Comparison of ENCODE assay signal across 9 mouse cellular contexts in the genomic region with DNA sequence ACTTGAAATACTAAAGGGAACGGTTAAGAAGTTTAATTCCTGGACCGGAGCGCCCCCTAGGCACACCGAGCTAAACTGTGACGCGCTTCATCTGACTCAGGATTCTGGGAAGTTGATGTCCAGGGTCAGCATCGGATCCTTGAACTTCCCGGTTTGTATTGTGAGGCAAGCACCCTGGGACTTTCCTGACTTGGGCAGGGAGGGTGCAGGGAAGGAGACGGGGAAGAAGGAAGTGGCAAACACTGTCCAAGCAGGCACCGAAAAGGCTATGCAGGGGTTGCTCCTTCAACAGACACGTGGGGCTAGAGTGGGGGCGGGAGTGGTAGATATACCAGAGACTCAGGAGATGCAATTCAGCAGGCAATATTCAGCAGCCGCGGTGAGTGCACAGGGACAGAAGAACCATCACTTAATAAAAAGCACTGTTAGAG.
DNase-seq lines count a peak whose midpoint lies in the region; ATAC-seq lines count a peak whose summit lies in the region.
"Had no signal": no experiment of that assay in that cellular context is flagged by ENCODE, and none has a peak within 500 bp of the region (broad histone marks: within the 10 kb centered on the region; RNA-seq: fewer than 3 reads in every experiment).

No protein-coding gene starts in this region.

- peak overlapping the region; percentile 31; the same call in 1 of the 2 replicates for H3K4me2 ChIP-seq in hindbrain, embryonic 14.5 days (replicated peaks)

- peak; percentile 72 for DNase-seq in R1 (ENCODE audit: low read depth, low spot score)
- DNase-seq in cerebellum, postnatal 36 days = peak; percentile 29 to 35
- peak; percentile 76 to 77 for DNase-seq in frontal cortex, postnatal 25 days (ENCODE audit: low spot score in 2 of 2)
- peak; percentile 67 for DNase-seq in hindbrain, embryonic 14.5 days (ENCODE audit: low spot score)
- peak; percentile 71 to 79 for DNase-seq in layer of hippocampus, postnatal 36 days
- peak; percentile 88 for DNase-seq in lung, postnatal 14 days
- DNase-seq in right cerebral cortex, postnatal 25 days = peak; percentile 63
- peak; percentile 76 to 87 for DNase-seq in urinary bladder, postnatal 36 days (ENCODE audit: low spot score in 2 of 2)

- H3K9ac ChIP-seq in hindbrain, embryonic 14.5 days = no peak overlapping the region

- 18% methylated on average over 14 of the region's 14 CpGs for WGBS in hindbrain, embryonic 14.5 days

- ATAC-seq in hindbrain, embryonic 14.5 days (ENCODE audit: low FRiP score) = no peak

- no peak overlapping the region for H3K27ac ChIP-seq in hindbrain, embryonic 14.5 days

- H3K27me3 ChIP-seq in hindbrain, embryonic 14.5 days (ENCODE audit: control insufficient read depth, insufficient read depth, low read length) = no peaks in the 10 kb centered on the region

- H3K9me3 ChIP-seq in hindbrain, embryonic 14.5 days (ENCODE audit: control insufficient read depth, low read length) = no peaks in the 10 kb centered on the region

- H3K4me3 ChIP-seq in hindbrain, embryonic 14.5 days (replicated peaks; ENCODE audit: low read length) = no peak overlapping the region
- H3K4me3 ChIP-seq: myocyte had no signal

- H3K4me1 ChIP-seq in hindbrain, embryonic 14.5 days (replicated peaks; ENCODE audit: control insufficient read depth, insufficient read depth, low read length) = no peaks in the 10 kb centered on the region

- no peaks in the 10 kb centered on the region for H3K36me3 ChIP-seq in hindbrain, embryonic 14.5 days (replicated peaks; ENCODE audit: control insufficient read depth, insufficient read depth)

Comparison
In these comparisons a context has a peak if more than half of its experiments do, and no peak if none do; other contexts are left out.
1. DNase-seq: peak in every context shown above with its lines; median percentile 88 in lung, postnatal 14 days; 82 in urinary bladder, postnatal 36 days; 76 in frontal cortex, postnatal 25 days; 75 in layer of hippocampus, postnatal 36 days; 72 in R1; 67 in hindbrain, embryonic 14.5 days; 63 in right cerebral cortex, postnatal 25 days; 32 in cerebellum, postnatal 36 days.